Mouse (Mus musculus) urinary bladder, postnatal 14 days (tissue): ENCODE results near the gene Esrrg.

Experiments used
- DNase-seq: peaks from one replicate; pipeline ENCODE4 v3.0.0; 2021; ENCODE audit warnings: low spot score

The Esrrg gene

GRCm38 (mm10) chr1:187830937-187831336, 222.3 kb downstream of the Esrrg start:
- DNase-seq = no peak

DNA sequence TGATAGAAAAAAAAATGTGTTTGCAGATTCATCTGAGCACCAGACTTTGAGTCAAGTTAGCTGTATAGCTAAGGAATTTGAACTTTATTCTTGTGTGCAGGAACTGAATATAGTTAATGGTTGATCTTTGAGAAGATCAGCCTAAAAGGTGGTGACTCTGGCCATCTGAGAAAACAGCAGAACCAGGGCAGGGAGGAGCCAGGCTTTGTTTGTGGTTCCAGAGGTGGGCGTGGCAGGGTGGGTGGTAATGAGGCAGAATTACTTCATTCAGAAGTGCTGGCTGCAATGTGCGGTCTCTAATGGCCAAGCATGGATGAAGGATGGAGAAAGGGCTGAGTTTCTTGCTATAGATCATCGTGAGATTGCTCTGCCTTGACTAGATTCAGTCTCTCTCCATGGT, 224.3 kb downstream of the Esrrg start:
- no peak for DNase-seq

GRCm38 (mm10) chr1:187834576-187834975, 226.0 kb downstream of the Esrrg start:
- no peak for DNase-seq

DNA sequence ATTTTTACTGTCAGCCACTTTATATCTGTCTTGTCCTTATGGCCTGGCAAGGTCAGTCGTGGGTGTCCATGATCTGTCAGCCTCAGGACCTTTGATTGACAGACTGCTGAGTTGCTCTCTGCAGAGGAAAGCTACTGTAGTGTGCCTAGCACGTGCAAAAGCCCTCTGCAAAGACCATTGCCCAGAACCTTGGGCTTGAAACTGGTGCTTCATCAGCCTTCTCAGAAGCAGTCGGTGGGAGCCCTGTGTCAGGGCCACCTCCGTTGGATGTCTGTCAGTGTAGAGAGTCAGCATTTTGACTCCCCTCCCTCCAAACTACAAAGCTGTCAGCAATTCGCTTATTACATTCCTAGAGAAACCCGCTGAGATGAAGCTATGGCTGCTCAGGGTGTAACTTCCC, 227.8 kb downstream of the Esrrg start:
- DNase-seq = no peak

DNA sequence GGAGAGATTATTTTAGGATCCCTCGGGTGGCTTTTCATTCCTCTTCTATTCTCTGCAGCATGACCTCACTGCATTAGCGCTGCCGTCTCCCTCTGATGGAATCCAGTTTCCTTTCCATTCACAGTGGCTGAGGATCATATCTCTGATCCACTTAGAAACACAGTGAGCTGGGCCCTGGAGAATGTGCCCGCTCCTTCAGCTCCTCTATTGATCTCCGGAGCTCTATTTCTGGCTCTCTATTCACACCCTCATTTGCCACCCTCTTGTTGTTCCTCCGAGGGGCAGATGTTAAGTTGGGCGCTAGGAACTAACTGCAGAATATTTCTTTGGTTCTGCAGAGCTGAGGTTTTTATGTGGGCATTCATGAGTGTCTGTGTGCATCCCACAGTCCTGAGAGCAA, 228.3 kb downstream of the Esrrg start:
- DNase-seq = no peak

DNA sequence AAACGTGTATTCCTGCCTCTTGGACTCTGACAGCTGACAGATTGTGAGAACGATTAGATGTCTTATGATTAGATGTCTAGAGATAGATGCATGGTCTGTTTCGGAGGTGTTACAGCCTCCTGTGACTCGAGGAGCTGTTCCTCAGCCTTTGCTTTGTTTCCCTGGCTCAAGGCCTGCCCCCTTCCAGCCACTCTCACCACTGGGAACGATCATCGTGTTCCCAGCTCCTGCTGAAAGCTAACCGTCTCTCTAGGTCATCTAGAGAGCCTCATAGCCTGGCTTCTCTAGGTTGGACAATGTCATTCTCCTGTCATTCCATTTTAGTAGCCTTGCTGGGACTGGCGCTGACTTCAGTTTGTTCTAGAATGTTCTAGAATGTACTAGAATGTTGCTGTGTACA, 233.0 kb downstream of the Esrrg start:
- no peak for DNase-seq

- DNase-seq = no peak
Observed at GRCm38 (mm10) chr1:187842702-187843101, 234.1 kb downstream of the Esrrg start.

DNA sequence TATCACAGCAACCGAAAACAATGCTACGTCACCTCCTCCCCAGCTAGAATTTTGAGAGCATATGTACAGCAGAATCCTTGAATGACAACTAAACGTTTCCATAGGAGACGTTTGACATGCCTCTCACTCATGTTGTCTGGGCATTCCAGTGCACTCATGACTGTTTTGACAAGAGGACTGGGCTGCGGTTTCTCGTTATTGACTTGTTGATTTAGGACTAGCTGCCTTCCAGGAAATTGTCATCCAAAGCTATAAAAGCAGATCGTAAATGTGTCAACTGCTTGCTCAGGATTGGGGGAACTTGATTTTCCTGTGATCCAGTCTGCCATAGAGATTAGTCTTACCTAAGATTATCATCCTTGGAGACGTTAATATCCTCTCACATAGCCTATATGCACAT, 245.6 kb downstream of the Esrrg start:
- DNase-seq = no peak

DNA sequence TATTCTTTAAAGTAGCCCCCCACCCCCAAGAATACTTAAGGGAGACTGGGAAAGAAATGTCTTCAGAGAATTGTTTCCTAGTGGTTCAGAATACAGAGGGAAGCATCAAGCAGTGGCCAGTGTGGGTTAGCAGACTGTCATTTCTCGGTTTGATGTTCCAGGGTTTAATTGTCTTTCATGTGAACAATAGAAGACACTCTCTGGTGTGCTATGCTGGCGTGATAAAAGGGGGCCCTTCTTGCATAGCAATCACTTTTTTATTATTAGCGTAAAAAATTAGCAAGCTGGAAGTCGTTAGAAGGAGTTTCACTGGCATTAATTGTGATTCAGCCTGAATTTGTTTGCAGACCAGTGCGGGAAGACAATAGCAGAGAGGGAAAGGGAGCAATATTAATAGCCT, 253.7 kb downstream of the Esrrg start:
- DNase-seq = no peak

- DNase-seq = no peak
Observed at GRCm38 (mm10) chr1:187868427-187868826, 259.8 kb downstream of the Esrrg start.

DNA sequence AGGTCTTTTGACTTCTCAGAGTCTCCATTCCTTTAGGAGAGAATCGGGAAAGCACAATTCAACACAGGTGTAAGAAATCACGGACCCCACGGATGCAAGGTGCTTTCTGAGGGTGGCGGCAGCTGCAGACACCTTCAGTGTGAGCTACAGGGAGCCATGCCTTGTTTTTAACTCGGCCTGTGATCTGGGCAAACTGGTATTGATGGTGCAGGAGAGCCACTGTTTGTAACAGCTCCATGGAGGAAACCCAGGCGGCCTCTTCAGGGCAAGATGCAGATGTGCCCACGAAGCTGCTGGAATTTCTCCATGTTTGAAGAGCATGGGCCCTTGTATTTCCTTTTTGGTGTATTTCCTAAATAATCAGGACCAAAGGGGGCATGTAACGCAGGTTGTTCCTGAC, 263.6 kb downstream of the Esrrg start:
- DNase-seq = no peak

GRCm38 (mm10) chr1:187872744-187873143, 264.2 kb downstream of the Esrrg start:
- DNase-seq = no peak

GRCm38 (mm10) chr1:187873770-187874169, 265.2 kb downstream of the Esrrg start:
- DNase-seq = no peak

- no peak for DNase-seq
Observed at GRCm38 (mm10) chr1:187887270-187887669, 278.7 kb downstream of the Esrrg start.

DNA sequence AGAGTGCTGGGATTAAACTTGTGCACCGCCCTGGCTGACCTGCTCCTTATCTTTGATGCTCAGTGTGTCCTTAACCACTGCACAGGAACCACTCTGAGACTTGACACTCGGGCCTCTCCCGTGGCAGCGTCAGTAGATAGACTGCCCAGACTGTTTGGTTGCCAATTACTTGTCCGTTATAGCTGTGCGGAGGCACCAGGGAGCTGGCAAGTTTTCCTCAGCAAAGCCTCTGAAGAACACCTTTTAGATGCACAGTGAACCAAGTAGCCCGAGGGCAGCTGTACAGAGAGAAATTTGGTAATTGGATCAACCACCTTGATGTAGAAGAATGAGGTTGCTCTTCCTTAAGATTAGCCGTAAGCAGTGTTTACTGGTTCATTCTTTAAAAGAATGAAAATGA, 279.6 kb downstream of the Esrrg start:
- DNase-seq = no peak

DNA sequence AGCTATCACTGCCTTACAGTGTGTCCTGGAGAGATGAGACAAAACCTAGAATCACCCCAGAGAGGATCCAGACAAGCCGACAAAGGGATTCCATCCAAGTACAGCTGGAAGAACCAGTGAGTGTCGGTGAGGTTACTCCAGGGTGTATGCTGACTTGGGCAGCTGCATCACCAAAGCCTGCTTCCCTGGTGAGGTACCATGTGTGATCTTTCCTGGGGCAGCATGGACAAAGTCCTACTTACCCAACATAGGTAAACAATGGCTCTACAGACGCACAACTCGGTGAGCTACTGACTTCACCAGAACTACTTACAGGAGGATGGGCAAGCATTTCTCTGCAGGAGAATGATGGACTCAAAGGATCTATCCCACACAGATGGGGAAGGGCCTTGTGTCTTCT, 280.5 kb downstream of the Esrrg start:
- no peak for DNase-seq

- DNase-seq = no peak
Observed at GRCm38 (mm10) chr1:187891262-187891661, 282.7 kb downstream of the Esrrg start.

GRCm38 (mm10) chr1:187895459-187895858, 286.9 kb downstream of the Esrrg start:
- no peak for DNase-seq

GRCm38 (mm10) chr1:187896291-187896690, 287.7 kb downstream of the Esrrg start:
- DNase-seq = no peak

GRCm38 (mm10) chr1:187896910-187897309, 288.3 kb downstream of the Esrrg start:
- DNase-seq = no peak

DNA sequence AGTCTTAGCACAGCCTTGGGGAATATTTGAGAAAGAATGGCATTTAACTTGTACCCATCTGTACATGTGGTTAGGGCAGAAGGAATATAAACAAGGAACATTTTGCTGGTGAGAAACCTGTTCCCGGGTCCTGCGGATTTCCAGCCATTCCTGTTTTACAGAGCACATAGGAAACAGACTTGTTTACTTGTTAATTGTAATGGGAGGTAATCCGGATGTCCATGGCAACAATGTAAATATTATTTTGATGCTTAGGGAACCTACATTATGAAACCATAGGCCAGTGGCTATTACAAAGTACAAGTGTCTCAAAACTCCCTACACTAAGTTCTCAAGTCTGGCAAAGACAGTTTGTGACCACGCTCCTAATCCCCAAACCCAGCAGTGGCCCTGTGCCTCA, 290.9 kb downstream of the Esrrg start:
- no peak for DNase-seq

DNA sequence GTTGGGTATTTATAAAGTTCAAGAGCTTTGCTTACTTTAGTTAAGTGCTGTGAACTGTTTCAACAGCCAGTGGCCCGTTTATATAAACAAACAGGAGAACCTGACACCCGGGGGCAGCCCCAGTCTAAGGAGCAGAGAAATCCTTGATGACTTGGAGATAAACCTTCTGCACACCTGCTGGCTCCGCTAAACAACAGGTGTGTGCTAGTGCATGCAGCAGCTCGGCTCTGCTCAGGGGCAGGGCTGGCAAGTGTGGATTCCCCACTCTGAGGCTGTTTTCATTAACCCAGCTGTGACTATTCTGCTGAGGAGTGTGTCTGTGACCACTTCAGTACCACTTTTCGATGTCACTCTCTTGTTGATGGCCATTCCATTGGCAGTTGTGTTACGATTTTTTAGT, 292.2 kb downstream of the Esrrg start:
- no peak for DNase-seq

- DNase-seq = no peak
Observed at GRCm38 (mm10) chr1:187902176-187902575, 293.6 kb downstream of the Esrrg start.

DNA sequence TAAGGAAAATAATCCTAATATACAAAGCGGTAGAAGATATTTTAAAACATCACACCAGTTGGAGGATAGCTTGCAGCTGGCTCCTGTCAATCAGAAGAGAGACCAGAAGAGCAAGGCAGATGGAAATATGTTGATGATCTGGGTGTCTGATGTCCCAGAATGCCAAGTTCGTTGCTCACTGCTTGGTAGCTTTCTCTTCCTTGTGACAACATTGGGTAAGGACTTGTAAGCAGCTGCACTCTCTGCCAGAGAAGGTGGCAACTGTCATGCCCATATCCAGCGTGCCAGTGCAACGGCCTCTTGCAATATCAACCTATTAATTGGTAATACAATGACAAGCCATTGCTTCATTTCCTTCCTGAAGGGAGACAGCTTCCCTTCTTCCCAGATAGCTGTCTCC, 296.1 kb downstream of the Esrrg start:
- no peak for DNase-seq

DNA sequence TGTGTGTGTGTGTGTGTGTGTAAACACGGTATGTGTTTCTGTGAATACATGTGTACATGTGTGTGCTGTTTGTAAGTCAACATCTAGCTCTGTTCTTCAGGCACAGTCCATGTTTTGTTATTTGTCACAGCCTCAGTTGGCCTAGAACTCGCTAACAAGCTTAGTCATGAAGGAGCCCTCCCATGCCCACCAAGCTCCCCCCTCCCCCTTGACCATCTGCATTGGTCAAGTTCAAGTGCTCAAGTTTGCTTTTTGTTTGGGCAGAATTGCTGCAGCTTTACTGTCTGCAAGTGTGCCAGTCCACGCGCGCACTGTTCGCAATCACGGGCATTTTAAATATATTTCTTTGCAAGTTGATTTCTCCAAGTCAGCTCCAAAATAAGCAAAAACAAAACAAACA, 298.8 kb downstream of the Esrrg start:
- no peak for DNase-seq
